Mouse (Mus musculus): Measurements from ENCODE around the gene Gpc3. TPM values are rescaled to one million over a fixed set of nuclear protein-coding genes. Genes with fewer than 3 reads are reported as not detected.

Gpc3 gene
- total and polyA plus RNA-seq, 3 experiments = not detected

DNA sequence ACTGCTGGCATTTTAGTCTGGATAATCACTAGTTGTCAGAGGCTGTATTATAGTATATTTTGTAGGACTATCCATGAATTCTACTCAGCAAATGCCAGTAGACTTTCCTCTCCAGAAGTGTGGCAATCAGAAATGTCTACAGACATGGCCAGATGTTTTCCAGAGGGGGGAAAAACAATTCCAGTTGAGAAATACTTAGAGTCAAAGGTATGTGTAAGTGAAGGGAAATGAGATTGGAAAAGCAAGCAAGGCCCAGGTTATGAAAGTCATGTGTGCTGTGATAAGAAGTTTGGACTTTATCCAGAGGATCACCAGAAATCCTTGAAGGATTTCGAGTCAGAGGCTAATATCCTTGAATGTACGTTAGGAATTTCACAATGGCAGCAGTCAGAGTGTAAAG lies 29.6 kb upstream of the Gpc3 start:
- in situ Hi-C loops (cut with MboI; ENCODE audit: low pct_ligation_motif_present, low pct_unique_long_range_greater_than_20kb, low sequenced_read_pairs) = no loop called here
- H3K27me3 ChIP-seq (replicated peaks) = no peaks in the 10 kb centered on the region
- H3K9ac ChIP-seq (ENCODE audit: insufficient read depth, low read depth) = no peak overlapping the region
- no peak overlapping the region for H3K4me3 ChIP-seq (replicated peaks in 1 of 3; ENCODE audit: low read depth in 2 of 3, low read length in 2 of 3, poor library complexity in 1 of 3)
- no peak overlapping the region for H3K4me2 ChIP-seq (ENCODE audit: insufficient read depth, low read depth, poor library complexity, severe bottlenecking)
- H3K36me3 ChIP-seq (replicated peaks in 1 of 2; ENCODE audit: control insufficient read depth in 1 of 2, insufficient read depth in 1 of 2, low read length in 1 of 2) = no peaks in the 10 kb centered on the region
- H3K9me3 ChIP-seq (replicated peaks; ENCODE audit: low read length) = no peaks in the 10 kb centered on the region
- dilution Hi-C loops (cut with MboI; ENCODE audit: extremely low pct_ligation_motif_present, extremely low pct_unique_long_range_greater_than_20kb, low sequenced_read_pairs) = no loop called here
- DNase-seq (ENCODE audit: extremely low read depth) = no peak
- H3K79me2 ChIP-seq (replicated peaks; ENCODE audit: control insufficient read depth, extremely low read depth, insufficient read depth, poor library complexity, severe bottlenecking) = no peaks in the 10 kb centered on the region
- no peak for TF ChIP-seq PAX5 (IDR thresholded peaks at IDR 0.05; ENCODE audit: low read length)
- TF ChIP-seq IRF4 (IDR thresholded peaks at IDR 0.05; ENCODE audit: low read depth, low read length) = no peak
- no peak for TF ChIP-seq E2F4 (IDR thresholded peaks at IDR 0.05; ENCODE audit: insufficient replicate concordance, low read depth, low read length)
- no peak for TF ChIP-seq KAT2A (IDR thresholded peaks at IDR 0.05; ENCODE audit: insufficient replicate concordance, low read length)
- no peak for TF ChIP-seq POLR2A (IDR thresholded peaks at IDR 0.05; ENCODE audit: low read depth, low read length)
- TF ChIP-seq POLR2AphosphoS2 (IDR thresholded peaks at IDR 0.05; ENCODE audit: low read depth, low read length) = no peak
- H3K27ac ChIP-seq (ENCODE audit: insufficient read depth, low read depth) = no peak overlapping the region
- H3K4me1 ChIP-seq (ENCODE audit: control insufficient read depth in 1 of 2, insufficient read depth in 2 of 2) = no peaks in the 10 kb centered on the region

- dilution Hi-C loops (cut with MboI; ENCODE audit: extremely low pct_ligation_motif_present, extremely low pct_unique_long_range_greater_than_20kb, low sequenced_read_pairs) = no loop called here
- no peaks in the 10 kb centered on the region for H3K4me1 ChIP-seq (ENCODE audit: control insufficient read depth in 1 of 2, insufficient read depth in 2 of 2)
- TF ChIP-seq MAFK (IDR thresholded peaks at IDR 0.05; ENCODE audit: insufficient replicate concordance, low read length) = peak; percentile 58; the same call in 1 of the 2 replicates
- TF ChIP-seq MYC (IDR thresholded peaks at IDR 0.05; ENCODE audit: low read depth, low read length) = no peak
- TF ChIP-seq JUN (IDR thresholded peaks at IDR 0.05; ENCODE audit: insufficient read depth, low read depth, low read length) = no peak
- no peak for TF ChIP-seq POLR2A (IDR thresholded peaks at IDR 0.05; ENCODE audit: low read depth, low read length)
- no peaks in the 10 kb centered on the region for H3K9me3 ChIP-seq (replicated peaks; ENCODE audit: low read length)
- H3K36me3 ChIP-seq (replicated peaks in 1 of 2; ENCODE audit: control insufficient read depth in 1 of 2, insufficient read depth in 1 of 2, low read length in 1 of 2) = no peaks in the 10 kb centered on the region
- no peak for DNase-seq (ENCODE audit: extremely low read depth)
- H3K79me2 ChIP-seq (replicated peaks; ENCODE audit: control insufficient read depth, extremely low read depth, insufficient read depth, poor library complexity, severe bottlenecking) = no peaks in the 10 kb centered on the region
- no peaks in the 10 kb centered on the region for H3K27me3 ChIP-seq (replicated peaks)
- in situ Hi-C loops (cut with MboI; ENCODE audit: low pct_ligation_motif_present, low pct_unique_long_range_greater_than_20kb, low sequenced_read_pairs) = no loop called here
- H3K9ac ChIP-seq (ENCODE audit: insufficient read depth, low read depth) = no peak overlapping the region
- H3K4me3 ChIP-seq (replicated peaks in 1 of 3; ENCODE audit: low read depth in 2 of 3, low read length in 2 of 3, poor library complexity in 1 of 3) = no peak overlapping the region
- no peak overlapping the region for H3K4me2 ChIP-seq (ENCODE audit: insufficient read depth, low read depth, poor library complexity, severe bottlenecking)
- no peak overlapping the region for H3K27ac ChIP-seq (ENCODE audit: insufficient read depth, low read depth)
Measured at GRCm38 (mm10) chrX:52642126-52642525, 28.4 kb upstream of the Gpc3 start.

DNA sequence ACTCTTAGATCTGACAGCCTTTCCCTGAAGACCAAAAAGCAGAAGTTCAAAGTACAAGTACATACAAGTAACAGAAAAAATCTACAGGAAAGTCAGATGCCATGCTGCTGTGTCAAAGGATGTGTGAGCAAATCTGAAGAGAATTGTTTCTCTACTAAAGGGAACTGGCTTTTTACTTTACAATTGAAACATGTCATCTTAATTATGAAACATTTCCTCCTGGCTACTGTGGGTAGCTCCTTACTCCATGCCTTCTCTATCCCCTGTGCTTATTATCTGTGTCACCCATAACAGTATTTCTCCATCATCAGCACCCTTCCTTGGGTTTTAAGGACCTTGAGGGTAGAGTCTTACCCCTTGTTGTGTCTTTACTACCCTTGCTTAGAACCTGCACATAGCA lies 23.7 kb upstream of the Gpc3 start:
- H3K79me2 ChIP-seq (replicated peaks; ENCODE audit: control insufficient read depth, extremely low read depth, insufficient read depth, poor library complexity, severe bottlenecking) = no peaks in the 10 kb centered on the region
- H3K4me3 ChIP-seq (replicated peaks in 1 of 3; ENCODE audit: low read depth in 2 of 3, low read length in 2 of 3, poor library complexity in 1 of 3) = no peak overlapping the region
- no peaks in the 10 kb centered on the region for H3K9me3 ChIP-seq (replicated peaks; ENCODE audit: low read length)
- H3K27ac ChIP-seq (ENCODE audit: insufficient read depth, low read depth) = no peak overlapping the region
- in situ Hi-C loops (cut with MboI; ENCODE audit: low pct_ligation_motif_present, low pct_unique_long_range_greater_than_20kb, low sequenced_read_pairs) (no loop called here), dilution Hi-C loops (cut with MboI; ENCODE audit: extremely low pct_ligation_motif_present, extremely low pct_unique_long_range_greater_than_20kb, low sequenced_read_pairs) (no loop called here)
- DNase-seq (ENCODE audit: extremely low read depth) = no peak
- H3K36me3 ChIP-seq (replicated peaks in 1 of 2; ENCODE audit: control insufficient read depth in 1 of 2, insufficient read depth in 1 of 2, low read length in 1 of 2) = no peaks in the 10 kb centered on the region
- H3K9ac ChIP-seq (ENCODE audit: insufficient read depth, low read depth) = no peak overlapping the region
- no peak overlapping the region for H3K4me2 ChIP-seq (ENCODE audit: insufficient read depth, low read depth, poor library complexity, severe bottlenecking)
- no peaks in the 10 kb centered on the region for H3K4me1 ChIP-seq (ENCODE audit: control insufficient read depth in 1 of 2, insufficient read depth in 2 of 2)
- no peaks in the 10 kb centered on the region for H3K27me3 ChIP-seq (replicated peaks)
- no peak for TF ChIP-seq SMC3 (IDR thresholded peaks at IDR 0.05; ENCODE audit: low read depth, low read length)
- no peak for TF ChIP-seq UBTF (IDR thresholded peaks at IDR 0.05; ENCODE audit: low read depth, low read length)
- no peak for TF ChIP-seq NRF1 (IDR thresholded peaks at IDR 0.05; ENCODE audit: low read depth, low read length)
- no peak for TF ChIP-seq RCOR1 (conservative IDR thresholded peaks at IDR 0.05; ENCODE audit: low read depth, low read length)
- no peak for TF ChIP-seq E2F4 (IDR thresholded peaks at IDR 0.05; ENCODE audit: insufficient replicate concordance, low read depth, low read length)
- no peak for TF ChIP-seq CHD1 (IDR thresholded peaks at IDR 0.05; ENCODE audit: low read depth, low read length)
- TF ChIP-seq KAT2A (IDR thresholded peaks at IDR 0.05; ENCODE audit: insufficient replicate concordance, low read length) = no peak
- TF ChIP-seq POLR2A (IDR thresholded peaks at IDR 0.05; ENCODE audit: low read depth, low read length) = no peak
- no peak for TF ChIP-seq MAFK (IDR thresholded peaks at IDR 0.05; ENCODE audit: insufficient replicate concordance, low read length)
- TF ChIP-seq POLR2AphosphoS2 (IDR thresholded peaks at IDR 0.05; ENCODE audit: low read depth, low read length) = no peak
- no peak for TF ChIP-seq USF2 (conservative IDR thresholded peaks at IDR 0.05; ENCODE audit: low read depth, low read length)

All from CH12.LX (cell line).